Mouse (Mus musculus) spleen, adult 2 months (tissue): ENCODE data around the gene Kdm1b. TPM values are rescaled to one million over a fixed set of nuclear protein-coding genes. Genes with fewer than 3 reads are reported as not detected.

Experiments
- DNase-seq, 2 experiments: peaks; one replicate each; pipeline versions ENCODE4 v3.0.0 to v3.0.0-alpha.2; 2012 to 2021; ENCODE audit warnings: low spot score in 2 of 2, low read depth in 1 of 2
- H3K27ac ChIP-seq: fragments of 200-500 bp; 2 replicates; pipeline ENCODE4 v1.5.1; 2012; ENCODE audit warnings: low read length, inconsistent platforms; ENCODE audit not compliant: insufficient read depth
- H3K27me3 ChIP-seq: fragments of 200-500 bp; 2 replicates; pipeline ENCODE4 v1.6.1; 2012; ENCODE audit warnings: mild to moderate bottlenecking, moderate library complexity, low read length, inconsistent platforms; ENCODE audit not compliant: control insufficient read depth, insufficient read depth
- H3K36me3 ChIP-seq: fragments of 200-500 bp; 2 replicates; pipeline ENCODE4 v1.6.1; 2012; ENCODE audit warnings: mild to moderate bottlenecking, low read length, inconsistent platforms; ENCODE audit not compliant: control insufficient read depth, insufficient read depth
- H3K4me1 ChIP-seq: fragments of 200-500 bp; 2 replicates; pipeline ENCODE4 v1.6.1; 2011; ENCODE audit warnings: inconsistent platforms; ENCODE audit not compliant: control insufficient read depth, insufficient read depth, insufficient read length
- H3K4me3 ChIP-seq: fragments of 200-500 bp; 2 replicates; pipeline ENCODE4 v1.5.1; 2011; ENCODE audit warnings: mild to moderate bottlenecking, inconsistent platforms; ENCODE audit not compliant: insufficient read depth, insufficient read length; ENCODE audit errors: extremely low read depth
- CTCF ChIP-seq: fragments of 200-500 bp; IDR thresholded peaks from 2 replicates; pipeline ENCODE4 v1.5.1; 2011; ENCODE audit warnings: mild to moderate bottlenecking, inconsistent platforms; ENCODE audit not compliant: insufficient read depth, insufficient read length, insufficient replicate concordance; ENCODE audit errors: extremely low read depth
- POLR2A ChIP-seq: fragments of 200-500 bp; IDR thresholded peaks from 2 replicates; pipeline ENCODE4 v1.6.1; 2011; ENCODE audit warnings: low read depth, low read length, inconsistent platforms
- WGBS: fragments of 180-500 bp; shearing (Covaris S2); methylation state at CpG from one replicate; pipeline ENCODE4 v1.1.7; 2018; 5-methylcytosine and 5-hydroxymethylcytosine counted together
- polyA plus RNA-seq: library from polyadenylated mRNA; depleted of rRNA; stranded (reverse); fragments of >200 nt; gene quantifications from 2 replicates; pipeline ENCODE4 v1.2.3, GENCODE M21; 2012

The Kdm1b gene
- polyA plus RNA-seq, 1 experiment, result 5.3 TPM

GRCm38 (mm10) chr13:47088433-47088832 is 45.1 kb downstream of the Kdm1b start:
- no peak overlapping the region for H3K27ac ChIP-seq
- TF ChIP-seq CTCF, result no peak
- H3K27me3 ChIP-seq, result no peaks in the 10 kb centered on the region
- H3K4me3 ChIP-seq, result no peak overlapping the region
- H3K36me3 ChIP-seq, result peaks cover 25% of the 10 kb centered on the region
- H3K4me1 ChIP-seq, result no peaks in the 10 kb centered on the region
- no peak for DNase-seq
- 91% methylated on average over 1 of the region's 1 CpGs for WGBS

- 79% methylated on average over 2 of the region's 2 CpGs for WGBS
- TF ChIP-seq CTCF (no peak), POLR2A (no peak)
- Histone ChIP-seq H3K27ac (no peak overlapping the region), H3K4me3 (no peak overlapping the region), H3K4me1 (no peaks in the 10 kb centered on the region), H3K36me3 (peaks cover 29% of the 10 kb centered on the region), H3K27me3 (no peaks in the 10 kb centered on the region)
- DNase-seq, result no peak
These were observed 46.0 kb downstream of the Kdm1b start for GRCm38 (mm10) chr13:47089271-47089670.

GRCm38 (mm10) chr13:47093791-47094190 is 50.5 kb downstream of the Kdm1b start:
- H3K4me3 ChIP-seq, result no peak overlapping the region
- H3K27ac ChIP-seq, result no peak overlapping the region
- no peaks in the 10 kb centered on the region for H3K27me3 ChIP-seq
- DNase-seq, result no peak
- H3K4me1 ChIP-seq, result no peaks in the 10 kb centered on the region
- H3K36me3 ChIP-seq, result peaks cover 28% of the 10 kb centered on the region
- WGBS, result 89% methylated on average over 2 of the region's 2 CpGs
- TF ChIP-seq POLR2A, result no peak
- no peak for TF ChIP-seq CTCF

GRCm38 (mm10) chr13:47096591-47096990 is 53.3 kb downstream of the Kdm1b start:
- DNase-seq, result no peak
- 92% methylated on average over 2 of the region's 2 CpGs for WGBS
- Histone ChIP-seq H3K36me3 (peaks cover 27% of the 10 kb centered on the region), H3K27me3 (no peaks in the 10 kb centered on the region), H3K27ac (no peak overlapping the region), H3K4me1 (no peaks in the 10 kb centered on the region), H3K4me3 (no peak overlapping the region)
- TF ChIP-seq POLR2A, result no peak
- no peak for TF ChIP-seq CTCF

GRCm38 (mm10) chr13:47099265-47099664 is 56.0 kb downstream of the Kdm1b start:
- no peak overlapping the region for H3K4me3 ChIP-seq
- DNase-seq, result no peak
- TF ChIP-seq POLR2A (no peak), CTCF (no peak)
- no peaks in the 10 kb centered on the region for H3K27me3 ChIP-seq
- WGBS, result 77% methylated on average over 7 of the region's 7 CpGs
- no peak overlapping the region for H3K27ac ChIP-seq
- H3K4me1 ChIP-seq, result peaks cover 4% of the 10 kb centered on the region; the same call in 1 of the 2 replicates
- peaks cover 22% of the 10 kb centered on the region for H3K36me3 ChIP-seq

- Histone ChIP-seq H3K27me3 (no peaks in the 10 kb centered on the region), H3K27ac (no peak overlapping the region), H3K4me1 (peaks cover 4% of the 10 kb centered on the region; the same call in 1 of the 2 replicates), H3K36me3 (peaks cover 21% of the 10 kb centered on the region), H3K4me3 (no peak overlapping the region)
- no peak for TF ChIP-seq CTCF
- TF ChIP-seq POLR2A, result no peak
- no peak for DNase-seq
- 96% methylated on average over 2 of the region's 2 CpGs for WGBS
These were observed 57.3 kb downstream of the Kdm1b start for GRCm38 (mm10) chr13:47100587-47100986.

- no peak for DNase-seq
- WGBS, result 37% methylated on average over 2 of the region's 2 CpGs
- peaks cover 4% of the 10 kb centered on the region; the same call in 1 of the 2 replicates for H3K4me1 ChIP-seq
- no peaks in the 10 kb centered on the region for H3K27me3 ChIP-seq
- H3K27ac ChIP-seq, result no peak overlapping the region
- TF ChIP-seq POLR2A, result no peak
- no peak for TF ChIP-seq CTCF
- H3K36me3 ChIP-seq, result peaks cover 8% of the 10 kb centered on the region
- H3K4me3 ChIP-seq, result 0 out of 2 replicates have a peak overlapping the region, but pooled peaks have one; percentile 13
These were observed 60.8 kb downstream of the Kdm1b start for GRCm38 (mm10) chr13:47104146-47104545.
